9 mouse cellular contexts compared by ENCODE assay signal in genomic region chr2:32084872-32085199, GRCm38 (mm10). TPM values are rescaled to one million over a fixed set of nuclear protein-coding genes. Genes with fewer than 3 reads are reported as not detected.
A peak's percentile ranks its signal among the peaks of the same experiment; 100 is the strongest.
DNase-seq lines count a peak whose midpoint lies in the region; ATAC-seq and TF ChIP-seq lines count a peak whose summit lies in the region.
"Had no signal": no experiment of that assay in that cellular context is flagged by ENCODE, and none has a peak within 500 bp of the region (broad histone marks: within the 10 kb centered on the region; RNA-seq: fewer than 3 reads in every experiment).

No protein-coding gene starts in this region.

- peak overlapping the region; percentile 89 for H3K4me3 ChIP-seq in heart, embryonic 10.5 days
- H3K4me3 ChIP-seq in cortical plate, adult 2 months (ENCODE audit: insufficient read depth, low read length) = peak overlapping the region; percentile 83
- H3K4me3 ChIP-seq in hindbrain, embryonic 14.5 days (replicated peaks; ENCODE audit: low read length) = peak overlapping the region; percentile 58
- H3K4me3 ChIP-seq in midbrain, embryonic 12.5 days = peak overlapping the region; percentile 63

- ATAC-seq in hindbrain, embryonic 14.5 days (ENCODE audit: low FRiP score) = no peak
- ATAC-seq in midbrain, embryonic 12.5 days (ENCODE audit: low FRiP score, low read depth) = no peak; the same call in 1 of the 2 replicates

- H3K36me3 ChIP-seq in heart, embryonic 10.5 days = peaks cover 8% of the 10 kb centered on the region; the same call in 1 of the 2 replicates
- no peaks in the 10 kb centered on the region for H3K36me3 ChIP-seq in hindbrain, embryonic 14.5 days (replicated peaks; ENCODE audit: control insufficient read depth, insufficient read depth)
- no peaks in the 10 kb centered on the region for H3K36me3 ChIP-seq in midbrain, embryonic 12.5 days

- peak overlapping the region; percentile 100 for H3K4me2 ChIP-seq in hindbrain, embryonic 14.5 days (replicated peaks)
- H3K4me2 ChIP-seq in midbrain, embryonic 12.5 days (replicated peaks) = peak overlapping the region; percentile 97

- H3K9ac ChIP-seq in hindbrain, embryonic 14.5 days = no peak overlapping the region
- peak overlapping the region; percentile 53; the same call in 1 of the 2 replicates for H3K9ac ChIP-seq in midbrain, embryonic 12.5 days (replicated peaks)

- no peak for TF ChIP-seq CTCF in cortical plate, adult 2 months (IDR thresholded peaks at IDR 0.05; ENCODE audit: extremely low read depth, insufficient read depth, low read length)

- DNase-seq in heart, embryonic 10.5 days (ENCODE audit: low spot score) = no peak
- DNase-seq in heart, postnatal 14 days = no peak
- DNase-seq in hindbrain, embryonic 14.5 days (ENCODE audit: low spot score) = no peak
- DNase-seq in right cerebral cortex, postnatal 25 days = no peak
- DNase-seq in adipocyte (ENCODE audit: low spot score) = no peak
- DNase-seq in yolk sac, embryonic 10.5 days (ENCODE audit: low spot score) = no peak

- peak overlapping the region; percentile 96 for H3K27ac ChIP-seq in heart, embryonic 10.5 days
- no peak overlapping the region for H3K27ac ChIP-seq in cortical plate, adult 2 months (ENCODE audit: insufficient read depth, low read length)
- no peak overlapping the region for H3K27ac ChIP-seq in hindbrain, embryonic 14.5 days
- no peak overlapping the region for H3K27ac ChIP-seq in midbrain, embryonic 12.5 days (replicated peaks)

- 29% methylated on average over 2 of the region's 2 CpGs for WGBS in heart, embryonic 10.5 days
- 25% methylated on average over 2 of the region's 2 CpGs for WGBS in hindbrain, embryonic 14.5 days
- 38% methylated on average over 2 of the region's 2 CpGs for WGBS in midbrain, embryonic 12.5 days

- intact Hi-C loops in heart, postnatal 14 days (cut with DNase I) = no loop called here

- TF ChIP-seq POLR2A in cortical plate, adult 2 months (IDR thresholded peaks at IDR 0.05; ENCODE audit: extremely low read depth, insufficient read depth, low read length) = no peak

- H3K9me3 ChIP-seq in heart, embryonic 10.5 days = no peaks in the 10 kb centered on the region
- no peaks in the 10 kb centered on the region for H3K9me3 ChIP-seq in hindbrain, embryonic 14.5 days (ENCODE audit: control insufficient read depth, low read length)
- H3K9me3 ChIP-seq in midbrain, embryonic 12.5 days = no peaks in the 10 kb centered on the region

- H3K27me3 ChIP-seq in heart, embryonic 10.5 days (ENCODE audit: insufficient read depth, poor library complexity, severe bottlenecking) = peaks cover 33% of the 10 kb centered on the region
- H3K27me3 ChIP-seq in hindbrain, embryonic 14.5 days (ENCODE audit: control insufficient read depth, insufficient read depth, low read length) = peaks cover 62% of the 10 kb centered on the region
- peaks cover 97% of the 10 kb centered on the region for H3K27me3 ChIP-seq in midbrain, embryonic 12.5 days

- peaks cover 74% of the 10 kb centered on the region for H3K4me1 ChIP-seq in heart, embryonic 10.5 days
- H3K4me1 ChIP-seq in cortical plate, adult 2 months (ENCODE audit: control insufficient read depth, insufficient read depth, low read length) = peaks cover 8% of the 10 kb centered on the region
- H3K4me1 ChIP-seq in hindbrain, embryonic 14.5 days (replicated peaks; ENCODE audit: control insufficient read depth, insufficient read depth, low read length) = peaks cover 30% of the 10 kb centered on the region
- H3K4me1 ChIP-seq in midbrain, embryonic 12.5 days = peaks cover 30% of the 10 kb centered on the region

RNA-seq across cellular contexts. Expression of gene Fam78a, which starts 0.2 kb away (rescaled TPM):
- 37.7 and 60.1 TPM in 2 replicates for polyA plus RNA-seq in heart, embryonic 10.5 days (2016; fragmentation: Nextera tagmentation; extraction: Ambion mirVana)
- total RNA-seq in heart, postnatal 14 days (2021) = 10 to 100 TPM; 22.8 to 23.9 TPM
- 3.2 and 3.7 TPM in 2 replicates for polyA plus RNA-seq in cortical plate, adult 2 months (2012; rRNA removed)
- polyA plus RNA-seq in hindbrain, embryonic 14.5 days (2014; fragmentation: Nextera tagmentation; extraction: Ambion mirVana) = 0.52 and 0.56 TPM in 2 replicates
- 0.79 and 0.97 TPM in 2 replicates for polyA plus RNA-seq in midbrain, embryonic 12.5 days (2016; fragmentation: Nextera tagmentation; extraction: Ambion mirVana)
- polyA plus RNA-seq: C2C12 had no signal

RNA-seq across cellular contexts. Expression of gene Plpp7, which starts 10.5 kb away (rescaled TPM):
- 10.9 and 12.9 TPM in 2 replicates for polyA plus RNA-seq in heart, embryonic 10.5 days (2016; fragmentation: Nextera tagmentation; extraction: Ambion mirVana)
- total RNA-seq in heart, postnatal 14 days (2021) = 10 to 100 TPM; 26.1 to 30.9 TPM
- 34.5 and 36.4 TPM in 2 replicates for polyA plus RNA-seq in cortical plate, adult 2 months (2012; rRNA removed)
- polyA plus RNA-seq in hindbrain, embryonic 14.5 days (2014; fragmentation: Nextera tagmentation; extraction: Ambion mirVana) = 22.4 and 27.5 TPM in 2 replicates
- polyA plus RNA-seq in midbrain, embryonic 12.5 days (2016; fragmentation: Nextera tagmentation; extraction: Ambion mirVana) = 8.4 and 9.9 TPM in 2 replicates
